Mouse (Mus musculus): ENCODE results near the gene Coq2. TPM values are rescaled to one million over a fixed set of nuclear protein-coding genes. Genes with fewer than 3 reads are reported as not detected.

Gene Coq2
- total RNA-seq, 2 experiments from 2014 or later = 76.4 to 83.5 TPM

- peak; percentile 61 to 70 for DNase-seq
Measured at GRCm38 (mm10) chr5:100658460-100658859, 16.5 kb downstream of the Coq2 start.

GRCm38 (mm10) chr5:100656352-100656751, 18.6 kb downstream of the Coq2 start:
- no peak for DNase-seq

GRCm38 (mm10) chr5:100652327-100652726, 22.6 kb downstream of the Coq2 start:
- no peak for DNase-seq

- no peak for DNase-seq
Measured at GRCm38 (mm10) chr5:100651486-100651885, 23.5 kb downstream of the Coq2 start.

- DNase-seq = no peak
Measured at GRCm38 (mm10) chr5:100650969-100651368, 24.0 kb downstream of the Coq2 start.

- no peak for DNase-seq
Measured at GRCm38 (mm10) chr5:100648546-100648945, 26.4 kb downstream of the Coq2 start.

- DNase-seq = no peak
Measured at GRCm38 (mm10) chr5:100648046-100648445, 26.9 kb downstream of the Coq2 start.

- DNase-seq = no peak
Measured at GRCm38 (mm10) chr5:100646558-100646957, 28.4 kb downstream of the Coq2 start.

- no peak for DNase-seq
Measured at GRCm38 (mm10) chr5:100643991-100644535, 30.9 kb downstream of the Coq2 start.

GRCm38 (mm10) chr5:100643253-100643990, 31.5 kb downstream of the Coq2 start:
- DNase-seq = no peak

- no peak for DNase-seq
Measured at GRCm38 (mm10) chr5:100642316-100642715, 32.6 kb downstream of the Coq2 start.

GRCm38 (mm10) chr5:100638483-100638882, 36.5 kb downstream of the Coq2 start:
- DNase-seq = no peak

- no peak for DNase-seq
Measured at GRCm38 (mm10) chr5:100636794-100637544, 38.0 kb downstream of the Coq2 start.

GRCm38 (mm10) chr5:100635908-100636307, 39.0 kb downstream of the Coq2 start:
- DNase-seq = no peak

- no peak for DNase-seq
Measured at GRCm38 (mm10) chr5:100634885-100635478, 40.0 kb downstream of the Coq2 start.

- DNase-seq = no peak
Measured at GRCm38 (mm10) chr5:100632540-100633129, 42.3 kb downstream of the Coq2 start.

- no peak for DNase-seq
Measured at GRCm38 (mm10) chr5:100628807-100629206, 46.1 kb downstream of the Coq2 start.

- no peak for DNase-seq
Measured at GRCm38 (mm10) chr5:100626526-100626925, 48.4 kb downstream of the Coq2 start.

- DNase-seq = no peak
Measured at GRCm38 (mm10) chr5:100624743-100625360, 50.1 kb downstream of the Coq2 start.

GRCm38 (mm10) chr5:100622509-100623163, 52.3 kb downstream of the Coq2 start:
- no peak for DNase-seq

- no peak for DNase-seq
Measured at GRCm38 (mm10) chr5:100621876-100622508, 52.9 kb downstream of the Coq2 start.

Measured in layer of hippocampus, postnatal 36 days (tissue).